Mouse (Mus musculus) hindbrain, embryonic 13.5 days (tissue): ENCODE measurements at regions not wholly inside any gene's neighbourhood (a gene's known extent, or its start where the extent isn't known, plus 50 kb on each side); places are given as distances from the start of the nearest gene placed in this dataset.

Experiments used
- ATAC-seq: fragments of 200-750 bp; cut with Nextera tagmentation; 2 replicates; pipeline ENCODE4 v1.8.0; 2017; ENCODE audit warnings: moderate TSS enrichment; ENCODE audit not compliant: low FRiP score
- H3K27ac ChIP-seq: fragments of 300-500 bp; sonication (generic); 2 replicates; pipeline ENCODE4 v1.5.1; 2015; ENCODE audit warnings: inconsistent platforms, mild to moderate bottlenecking, moderate library complexity
- H3K27me3 ChIP-seq: fragments of 300-500 bp; sonication (generic); 2 replicates; pipeline ENCODE4 v1.6.1; 2015; ENCODE audit warnings: mild to moderate bottlenecking, inconsistent platforms
- H3K36me3 ChIP-seq: fragments of 300-500 bp; sonication (generic); 2 replicates; pipeline ENCODE4 v1.6.1; 2015; ENCODE audit warnings: mild to moderate bottlenecking, inconsistent platforms
- H3K4me1 ChIP-seq: fragments of 300-500 bp; sonication (generic); replicated peaks from 2 replicates; pipeline ENCODE4 v1.6.1; 2015; ENCODE audit warnings: inconsistent platforms
- H3K4me2 ChIP-seq: fragments of 300-500 bp; sonication (generic); 2 replicates; pipeline ENCODE4 v1.6.1; 2015; ENCODE audit warnings: inconsistent platforms, mild to moderate bottlenecking, moderate library complexity
- H3K4me3 ChIP-seq: fragments of 300-500 bp; sonication (generic); 2 replicates; pipeline ENCODE4 v1.5.1; 2015; ENCODE audit warnings: mild to moderate bottlenecking, inconsistent platforms
- H3K9ac ChIP-seq: fragments of 300-500 bp; sonication (generic); 2 replicates; pipeline ENCODE4 v1.6.1; 2015; ENCODE audit warnings: mild to moderate bottlenecking, inconsistent platforms
- H3K9me3 ChIP-seq: fragments of 300-500 bp; sonication (generic); 2 replicates; pipeline ENCODE4 v1.6.1; 2016; ENCODE audit warnings: inconsistent platforms
- WGBS: fragments of 180-500 bp; shearing (Covaris S2); methylation state at CpG from one replicate; pipeline ENCODE4 v1.1.7; 2015; 5-methylcytosine and 5-hydroxymethylcytosine counted together

DNA sequence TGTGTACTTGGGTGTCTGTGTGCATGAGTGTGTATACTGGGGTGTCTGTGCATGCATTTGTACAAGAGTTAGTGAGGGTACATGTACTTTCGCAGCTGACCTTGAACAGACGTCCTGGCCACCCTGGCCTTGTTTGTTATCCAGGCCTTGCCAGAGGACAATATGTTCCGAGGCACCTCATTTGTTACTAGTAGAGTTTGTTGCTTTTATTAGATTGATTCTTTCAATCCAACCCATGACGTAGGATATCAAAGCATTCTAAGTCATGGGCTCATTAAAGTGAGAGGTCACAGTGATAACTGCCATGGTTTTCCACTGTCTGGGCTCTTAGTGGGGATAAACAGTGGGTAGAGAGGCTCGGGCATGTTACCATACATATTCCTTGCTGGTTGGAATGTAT lies 188.1 kb upstream of the Ttc29 start:
- no peak overlapping the region for H3K27ac ChIP-seq
- no peak overlapping the region for H3K4me3 ChIP-seq
- WGBS = 94% methylated on average over 5 of the region's 5 CpGs
- H3K27me3 ChIP-seq = no peaks in the 10 kb centered on the region
- H3K4me1 ChIP-seq = no peaks in the 10 kb centered on the region
- H3K9ac ChIP-seq = no peak overlapping the region
- no peaks in the 10 kb centered on the region for H3K36me3 ChIP-seq
- no peak overlapping the region for H3K4me2 ChIP-seq
- no peak for ATAC-seq
- no peaks in the 10 kb centered on the region for H3K9me3 ChIP-seq

DNA sequence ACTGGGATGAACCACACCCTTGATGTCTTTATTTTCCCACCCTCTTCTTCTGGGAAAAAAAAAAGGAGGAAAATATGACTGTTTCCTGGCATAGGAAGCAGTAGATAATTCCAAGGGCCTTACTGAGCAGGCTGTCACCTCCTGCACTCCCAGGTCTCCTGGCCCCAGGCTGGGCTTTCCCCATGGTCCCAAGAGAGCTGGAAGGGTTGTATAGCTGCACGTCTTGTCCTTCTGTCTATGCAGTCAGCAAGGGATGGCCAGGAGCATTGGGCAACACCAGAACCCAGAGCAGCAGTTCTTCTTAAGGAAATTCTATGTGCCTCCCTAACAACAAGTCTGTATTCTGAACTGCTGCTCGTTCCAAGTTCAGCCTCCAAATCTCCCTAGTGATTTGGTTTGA lies 185.7 kb upstream of the Ttc29 start:
- Histone ChIP-seq H3K9me3 (no peaks in the 10 kb centered on the region), H3K4me3 (no peak overlapping the region), H3K27ac (no peak overlapping the region), H3K4me2 (no peak overlapping the region), H3K4me1 (no peaks in the 10 kb centered on the region), H3K9ac (no peak overlapping the region), H3K27me3 (no peaks in the 10 kb centered on the region), H3K36me3 (no peaks in the 10 kb centered on the region)
- WGBS = 80% methylated on average over 2 of the region's 2 CpGs
- ATAC-seq = no peak

DNA sequence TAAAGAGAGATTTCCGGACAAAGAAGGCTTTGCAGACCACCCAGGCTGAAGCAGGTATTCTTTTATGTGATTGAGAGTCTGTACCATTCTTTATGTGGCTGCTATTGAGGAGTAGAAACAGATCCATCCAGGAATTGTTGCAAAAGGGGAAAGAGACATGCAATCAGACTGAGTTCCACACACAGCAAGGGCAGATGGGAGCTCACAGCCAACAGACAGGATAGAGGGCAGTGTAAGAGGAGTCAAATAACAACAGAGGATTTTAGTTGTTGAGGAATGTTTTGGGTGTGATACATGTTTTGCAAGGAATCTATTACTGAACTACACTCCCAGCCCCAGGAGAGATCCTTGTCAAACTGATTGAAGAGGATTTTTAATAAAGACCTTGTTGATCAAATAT lies 184.2 kb upstream of the Ttc29 start:
- Histone ChIP-seq H3K27me3 (no peaks in the 10 kb centered on the region), H3K4me1 (no peaks in the 10 kb centered on the region), H3K4me2 (no peak overlapping the region), H3K4me3 (no peak overlapping the region), H3K9me3 (no peaks in the 10 kb centered on the region), H3K9ac (no peak overlapping the region), H3K27ac (no peak overlapping the region), H3K36me3 (no peaks in the 10 kb centered on the region)
- 74% methylated on average over 1 of the region's 1 CpGs for WGBS
- ATAC-seq = no peak

DNA sequence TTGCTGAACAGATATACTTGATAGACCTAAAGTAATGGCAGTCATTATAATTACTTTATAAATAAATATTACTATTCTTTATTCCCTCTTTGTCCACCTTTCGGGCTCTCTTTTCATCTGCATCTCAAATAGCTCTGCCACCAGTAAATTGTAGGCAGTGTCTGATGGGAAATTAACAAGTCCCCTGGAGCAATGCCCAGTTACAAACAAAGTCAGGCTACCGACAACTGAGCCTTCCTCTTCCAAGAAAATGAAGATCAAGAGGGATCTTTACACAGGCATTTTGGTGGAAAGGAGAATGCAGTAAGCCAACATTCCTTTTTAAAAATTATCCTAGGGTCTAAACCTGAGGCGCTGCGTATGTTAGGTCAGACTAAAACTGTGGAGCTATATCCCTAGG lies 181.3 kb upstream of the Ttc29 start:
- Histone ChIP-seq H3K4me3 (no peak overlapping the region), H3K9me3 (no peaks in the 10 kb centered on the region), H3K36me3 (no peaks in the 10 kb centered on the region), H3K4me1 (no peaks in the 10 kb centered on the region), H3K4me2 (no peak overlapping the region), H3K27me3 (no peaks in the 10 kb centered on the region), H3K27ac (no peak overlapping the region), H3K9ac (no peak overlapping the region)
- no peak for ATAC-seq
- WGBS = 70% methylated on average over 4 of the region's 4 CpGs

DNA sequence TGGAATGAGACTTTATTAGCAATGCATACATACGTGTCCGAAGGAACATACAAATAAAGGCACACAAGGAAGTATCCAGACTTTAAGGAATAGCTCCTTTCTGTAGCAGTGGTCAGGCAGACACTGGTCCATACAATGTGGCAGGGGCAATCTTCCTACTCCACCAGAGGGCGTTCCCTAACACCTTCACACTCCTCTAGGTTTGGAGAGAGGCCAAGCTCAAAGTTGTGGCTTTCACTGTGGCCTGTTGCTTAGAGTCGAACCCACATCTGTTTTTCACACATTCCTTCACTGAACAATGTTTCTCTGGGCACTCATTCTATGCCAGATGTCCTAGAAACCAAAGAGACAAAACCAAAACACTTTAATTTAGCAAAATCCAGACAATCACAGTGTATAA lies 178.4 kb upstream of the Ttc29 start:
- Histone ChIP-seq H3K27me3 (no peaks in the 10 kb centered on the region), H3K9ac (no peak overlapping the region), H3K9me3 (no peaks in the 10 kb centered on the region), H3K4me2 (no peak overlapping the region), H3K4me3 (no peak overlapping the region), H3K36me3 (no peaks in the 10 kb centered on the region), H3K4me1 (no peaks in the 10 kb centered on the region), H3K27ac (no peak overlapping the region)
- 81% methylated on average over 4 of the region's 4 CpGs for WGBS
- no peak for ATAC-seq

DNA sequence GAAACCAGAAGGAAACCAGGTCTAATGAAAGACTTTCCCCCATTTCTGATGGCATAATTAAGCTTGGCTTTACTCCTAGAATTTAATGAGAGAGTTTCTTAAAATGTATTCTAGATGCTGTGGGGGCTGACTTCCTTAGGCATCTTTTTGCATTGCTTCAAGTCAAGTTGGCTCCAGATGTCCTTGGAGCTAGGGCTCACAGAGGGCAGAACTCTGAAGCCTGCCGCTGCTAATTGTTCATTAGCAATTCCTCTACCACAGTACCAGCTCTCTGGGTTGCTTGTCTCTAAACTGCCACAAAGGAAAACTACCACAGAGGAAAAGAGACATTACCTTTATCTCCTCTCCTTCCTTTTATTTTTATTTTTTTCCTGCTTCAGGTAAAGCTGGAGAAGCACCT lies 175.9 kb upstream of the Ttc29 start:
- Histone ChIP-seq H3K4me3 (no peak overlapping the region), H3K36me3 (no peaks in the 10 kb centered on the region), H3K27me3 (no peaks in the 10 kb centered on the region), H3K9me3 (no peaks in the 10 kb centered on the region), H3K27ac (no peak overlapping the region), H3K4me2 (no peak overlapping the region), H3K9ac (no peak overlapping the region), H3K4me1 (no peaks in the 10 kb centered on the region)
- WGBS = 82% methylated on average over 1 of the region's 1 CpGs
- ATAC-seq = no peak

DNA sequence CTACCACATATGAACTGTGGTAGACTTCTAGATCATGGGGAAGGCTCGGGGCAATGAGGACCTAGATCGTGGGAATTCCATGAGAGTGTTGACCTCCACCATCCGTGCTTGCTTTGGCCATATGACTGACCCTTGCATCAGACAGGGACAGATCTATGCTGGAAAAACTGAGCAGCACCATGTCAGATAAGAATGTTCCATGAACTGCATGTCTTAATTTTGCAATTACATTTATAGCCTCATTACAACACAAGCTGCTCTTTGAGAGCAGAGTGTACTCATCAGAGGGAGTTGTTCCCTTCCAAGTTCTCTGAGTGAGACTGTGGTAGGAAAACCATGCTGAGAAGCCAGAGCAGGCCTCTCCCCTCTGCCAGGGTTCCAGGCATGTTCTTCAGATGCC lies 166.4 kb upstream of the Ttc29 start:
- 0 out of 2 replicates have a peak, but pooled peaks cover 3% of the 10 kb centered on the region for H3K9me3 ChIP-seq
- 87% methylated on average over 3 of the region's 3 CpGs for WGBS
- ATAC-seq = no peak
- H3K4me1 ChIP-seq = no peaks in the 10 kb centered on the region
- H3K9ac ChIP-seq = no peak overlapping the region
- no peak overlapping the region for H3K27ac ChIP-seq
- no peaks in the 10 kb centered on the region for H3K27me3 ChIP-seq
- H3K36me3 ChIP-seq = no peaks in the 10 kb centered on the region
- H3K4me2 ChIP-seq = no peak overlapping the region
- H3K4me3 ChIP-seq = no peak overlapping the region

DNA sequence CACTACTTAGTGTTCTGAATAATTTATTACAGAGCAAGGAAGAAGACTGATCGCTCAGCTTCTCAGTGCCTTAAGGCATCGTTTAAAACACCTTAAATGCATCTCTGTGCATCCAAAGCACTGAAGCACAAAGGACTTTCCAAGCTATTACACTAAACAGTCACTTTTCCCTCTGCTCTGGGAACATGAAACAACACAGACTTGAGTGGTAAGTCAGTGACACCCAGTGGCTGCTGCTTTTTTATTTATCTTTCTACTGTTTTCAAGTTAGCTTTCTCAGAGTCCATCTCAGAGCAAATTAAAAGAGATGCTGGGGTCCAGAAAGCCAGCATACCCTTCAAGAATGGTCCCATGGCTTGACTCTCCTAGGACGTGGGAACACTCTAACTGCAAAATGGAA lies 162.3 kb upstream of the Ttc29 start:
- H3K4me3 ChIP-seq = no peak overlapping the region
- H3K36me3 ChIP-seq = no peaks in the 10 kb centered on the region
- H3K9me3 ChIP-seq = no peaks in the 10 kb centered on the region
- ATAC-seq = no peak
- no peaks in the 10 kb centered on the region; the same call in 1 of the 2 replicates for H3K4me1 ChIP-seq
- H3K27ac ChIP-seq = no peak overlapping the region
- H3K4me2 ChIP-seq = no peak overlapping the region
- no peaks in the 10 kb centered on the region for H3K27me3 ChIP-seq
- WGBS = 79% methylated on average over 3 of the region's 3 CpGs
- H3K9ac ChIP-seq = no peak overlapping the region

DNA sequence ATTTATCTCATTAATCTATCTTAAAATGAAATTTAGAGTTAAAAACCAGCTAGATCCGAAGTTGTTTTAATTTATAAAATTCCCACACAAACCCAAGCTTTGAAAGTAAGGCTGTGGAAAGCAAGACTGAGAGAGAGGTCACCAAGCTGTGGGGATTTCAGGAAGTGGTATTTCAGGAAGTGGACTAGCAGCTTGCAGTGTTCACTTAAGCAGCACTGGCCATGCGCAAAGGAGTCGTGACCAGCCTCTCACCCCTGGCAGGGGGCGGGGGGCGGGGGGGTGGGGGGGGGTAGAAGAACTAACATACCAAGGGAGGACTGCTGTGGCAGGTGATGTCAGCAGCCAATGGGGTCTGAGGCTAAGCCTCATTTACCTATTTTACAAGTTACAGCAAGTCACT lies 158.7 kb upstream of the Ttc29 start:
- H3K27me3 ChIP-seq = no peaks in the 10 kb centered on the region
- WGBS = 19% methylated on average over 5 of the region's 5 CpGs
- H3K9me3 ChIP-seq = no peaks in the 10 kb centered on the region
- H3K4me1 ChIP-seq = no peaks in the 10 kb centered on the region; the same call in 1 of the 2 replicates
- H3K4me2 ChIP-seq = no peak overlapping the region
- ATAC-seq = no peak
- no peak overlapping the region for H3K27ac ChIP-seq
- H3K36me3 ChIP-seq = no peaks in the 10 kb centered on the region
- H3K9ac ChIP-seq = no peak overlapping the region
- no peak overlapping the region for H3K4me3 ChIP-seq

DNA sequence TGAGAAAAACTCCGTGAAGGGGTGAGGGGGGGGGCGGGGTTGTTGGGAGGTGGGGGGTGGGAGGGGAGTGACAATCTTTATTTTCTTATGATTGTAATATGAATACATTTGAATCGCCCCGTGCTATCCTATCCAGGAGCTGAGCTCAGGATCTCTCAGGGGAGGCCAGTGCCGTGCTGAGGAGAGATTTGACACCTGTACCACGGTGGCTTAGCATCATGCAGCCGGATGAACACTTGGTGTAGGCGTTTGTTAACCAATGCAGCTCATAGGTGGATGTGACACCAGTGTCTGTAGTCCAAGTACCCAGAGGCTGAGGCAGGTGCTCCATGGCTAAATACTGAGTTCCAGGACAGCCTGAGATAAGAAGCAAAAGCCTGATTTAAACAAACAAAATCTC lies 158.2 kb upstream of the Ttc29 start:
- H3K4me3 ChIP-seq = no peak overlapping the region
- H3K4me2 ChIP-seq = no peak overlapping the region
- H3K27me3 ChIP-seq = no peaks in the 10 kb centered on the region
- no peaks in the 10 kb centered on the region; the same call in 1 of the 2 replicates for H3K4me1 ChIP-seq
- no peaks in the 10 kb centered on the region for H3K9me3 ChIP-seq
- no peak for ATAC-seq
- H3K9ac ChIP-seq = no peak overlapping the region
- WGBS = 18% methylated on average over 8 of the region's 8 CpGs
- H3K27ac ChIP-seq = no peak overlapping the region
- no peaks in the 10 kb centered on the region for H3K36me3 ChIP-seq

DNA sequence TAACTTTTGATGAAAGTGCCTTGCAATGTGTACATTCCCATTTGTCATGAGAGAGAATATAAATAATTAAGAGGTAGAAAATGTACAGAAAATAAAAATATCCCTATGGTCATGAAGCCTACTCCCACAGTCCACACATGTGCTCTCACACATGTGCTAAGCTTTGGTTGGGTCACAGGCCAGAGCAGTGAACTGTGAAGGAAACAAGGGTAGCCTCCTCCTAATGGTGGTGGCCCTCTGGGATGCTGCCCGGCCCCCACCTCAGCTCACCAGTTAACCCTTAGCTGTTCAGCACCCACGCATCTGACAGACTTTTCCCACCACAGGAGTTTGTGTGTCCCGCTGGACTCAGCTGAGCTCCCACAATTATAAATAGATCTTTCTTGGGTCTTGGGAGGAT lies 157.6 kb upstream of the Ttc29 start:
- Histone ChIP-seq H3K27me3 (no peaks in the 10 kb centered on the region), H3K27ac (no peak overlapping the region), H3K9ac (no peak overlapping the region), H3K36me3 (no peaks in the 10 kb centered on the region), H3K4me3 (no peak overlapping the region), H3K4me2 (no peak overlapping the region), H3K4me1 (no peaks in the 10 kb centered on the region; the same call in 1 of the 2 replicates), H3K9me3 (no peaks in the 10 kb centered on the region)
- 51% methylated on average over 3 of the region's 3 CpGs for WGBS
- ATAC-seq = no peak

DNA sequence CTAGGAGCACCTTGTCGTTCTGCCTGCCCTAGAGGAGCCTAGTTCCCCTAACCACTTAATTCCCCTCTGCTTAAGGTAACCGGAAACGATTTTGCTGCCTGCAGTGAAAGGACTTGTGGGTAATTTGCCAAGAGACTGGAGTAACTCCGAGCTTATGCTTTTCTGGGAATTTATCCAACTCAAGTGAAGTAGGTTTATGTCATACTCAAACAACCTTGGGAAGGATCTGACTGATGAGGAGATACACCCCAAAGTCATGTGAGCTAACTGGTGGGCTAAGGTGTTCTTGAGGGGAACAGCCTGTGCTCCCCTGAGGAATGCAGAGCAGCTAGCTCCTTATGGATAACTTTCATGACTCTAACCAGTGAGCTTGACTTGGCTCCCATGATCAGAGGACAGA lies 155.7 kb upstream of the Ttc29 start:
- Histone ChIP-seq H3K4me2 (no peak overlapping the region), H3K9ac (no peak overlapping the region), H3K9me3 (no peaks in the 10 kb centered on the region), H3K36me3 (no peaks in the 10 kb centered on the region), H3K27me3 (no peaks in the 10 kb centered on the region), H3K27ac (no peak overlapping the region), H3K4me1 (no peaks in the 10 kb centered on the region; the same call in 1 of the 2 replicates), H3K4me3 (no peak overlapping the region)
- no peak for ATAC-seq
- 87% methylated on average over 4 of the region's 4 CpGs for WGBS

DNA sequence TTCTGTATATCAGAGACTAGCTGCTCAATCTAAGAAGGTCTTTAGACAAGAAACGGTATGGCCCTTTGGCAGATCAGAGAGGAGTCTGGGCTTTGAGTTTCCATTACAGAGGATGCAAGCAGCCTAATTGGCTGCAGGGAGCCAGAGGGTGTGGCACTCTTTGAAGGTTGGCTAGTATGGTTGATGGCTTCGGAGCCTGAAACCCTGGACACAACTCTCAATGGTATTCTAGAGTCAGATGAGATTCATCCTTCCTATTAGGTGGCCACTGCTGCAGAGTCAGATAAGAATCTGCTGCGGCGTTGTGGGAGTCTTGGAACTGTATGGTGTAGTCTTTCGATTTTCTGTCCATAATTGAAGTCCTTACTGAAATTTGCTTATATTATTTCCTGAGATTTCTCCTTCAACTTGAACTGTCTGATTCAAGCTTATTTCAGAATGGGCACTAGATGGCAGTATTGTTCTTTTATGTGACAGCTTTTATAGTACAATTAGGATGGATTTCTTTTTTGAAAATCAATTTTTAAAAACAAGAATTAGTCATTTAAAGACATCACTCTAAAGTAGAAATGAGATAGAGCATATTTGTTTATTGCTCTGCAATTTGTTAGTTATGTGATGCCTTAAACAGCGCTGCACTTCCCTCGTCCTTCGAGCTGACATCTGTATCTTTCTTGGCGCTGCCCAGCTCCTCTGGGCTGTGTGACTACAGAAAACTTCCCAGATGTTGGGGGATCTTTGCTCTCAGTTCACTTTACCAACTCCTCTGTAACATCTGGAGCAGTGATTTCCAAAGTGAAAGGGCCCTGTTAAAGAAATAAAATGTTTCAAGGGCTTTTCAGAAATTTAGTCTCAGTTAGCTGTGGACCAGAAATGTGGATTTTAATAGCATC lies 151.0 kb upstream of the Ttc29 start:
- no peak overlapping the region for H3K9ac ChIP-seq
- peaks cover 16% of the 10 kb centered on the region for H3K4me1 ChIP-seq
- H3K4me3 ChIP-seq = no peak overlapping the region
- no peaks in the 10 kb centered on the region for H3K9me3 ChIP-seq
- 0 out of 2 replicates have a peak, but pooled peaks have one; percentile 28 for ATAC-seq
- WGBS = 54% methylated on average over 9 of the region's 9 CpGs
- no peaks in the 10 kb centered on the region for H3K36me3 ChIP-seq
- peaks cover 4% of the 10 kb centered on the region for H3K27me3 ChIP-seq
- H3K4me2 ChIP-seq = no peak overlapping the region
- no peak overlapping the region for H3K27ac ChIP-seq
